In the genomic region with DNA sequence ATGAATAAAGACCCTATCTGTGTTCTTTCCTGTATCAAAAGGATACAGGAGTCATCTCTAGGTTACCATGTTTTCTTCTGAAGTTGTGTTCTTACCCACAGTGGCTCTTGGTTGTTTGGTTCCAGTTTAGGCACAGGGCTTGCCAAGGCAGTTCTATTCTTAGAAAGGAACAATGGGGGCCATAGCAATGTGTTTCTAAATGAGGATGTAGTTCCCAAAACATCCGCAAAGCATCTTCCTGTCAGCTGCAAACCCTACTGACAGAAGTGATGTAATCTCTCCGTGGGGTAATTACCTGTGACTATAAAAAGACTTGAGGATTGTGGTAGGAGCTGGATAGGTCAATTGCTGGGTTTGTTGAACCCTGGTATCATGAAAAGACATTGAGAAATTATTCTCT, we compare ENCODE assay signal across 12 mouse cellular contexts. TPM values are rescaled to one million over a fixed set of nuclear protein-coding genes. Genes with fewer than 3 reads are reported as not detected.
A peak's percentile ranks its signal among the peaks of the same experiment; 100 is the strongest.
DNase-seq lines count a peak whose midpoint lies in the region; ATAC-seq lines count a peak whose summit lies in the region.
"Had no signal": no experiment of that assay in that cellular context is flagged by ENCODE, and none has a peak within 500 bp of the region (broad histone marks: within the 10 kb centered on the region; RNA-seq: fewer than 3 reads in every experiment).

No protein-coding gene starts in this region.

- peaks cover 10% of the 10 kb centered on the region; the same call in 1 of the 2 replicates for H3K4me1 ChIP-seq in kidney, embryonic 14.5 days (ENCODE audit: control insufficient read depth, insufficient read depth, low read length)
- H3K4me1 ChIP-seq in hindbrain, embryonic 11.5 days (replicated peaks; ENCODE audit: control insufficient read depth, insufficient read depth, low read length), result no peaks in the 10 kb centered on the region

- H3K79me2 ChIP-seq in macrophage (ENCODE audit: inconsistent target), result peaks cover 100% of the 10 kb centered on the region

- no peak for ATAC-seq in kidney, embryonic 14.5 days (ENCODE audit: low FRiP score, low TSS enrichment)
- no peak for ATAC-seq in hindbrain, embryonic 11.5 days (ENCODE audit: low FRiP score)

- H3K27ac ChIP-seq in kidney, embryonic 14.5 days (ENCODE audit: low read depth, low read length), result no peak overlapping the region
- peak overlapping the region; percentile 41 for H3K27ac ChIP-seq in macrophage
- no peak overlapping the region for H3K27ac ChIP-seq in hindbrain, embryonic 11.5 days (ENCODE audit: low read depth, low read length)
- H3K27ac ChIP-seq: neural tube, embryonic 12.5 days had no signal

- no peak overlapping the region for H3K9ac ChIP-seq in kidney, embryonic 14.5 days (ENCODE audit: low read depth, low read length)
- no peak overlapping the region for H3K9ac ChIP-seq in hindbrain, embryonic 11.5 days (ENCODE audit: low read depth, low read length)
- H3K9ac ChIP-seq: neural tube, embryonic 12.5 days had no signal

- peak; percentile 68 for DNase-seq in kidney, adult 9 months
- DNase-seq in CD8-positive naive resting alpha-beta T cell, adult 2 months (ENCODE audit: low read depth in 2 of 2, low spot score in 2 of 2), result peak; percentile 27 to 37
- peak; percentile 84 to 92 for DNase-seq in heart, adult 9 months (ENCODE audit: low spot score in 2 of 2)
- no peak for DNase-seq in right cerebral cortex, postnatal 10 days (ENCODE audit: low spot score in 2 of 2)
- DNase-seq in hindbrain, embryonic 11.5 days (ENCODE audit: low spot score), result no peak
- no peak for DNase-seq in kidney, adult 18-20 months
- DNase-seq: adrenal gland, postnatal 36 days; layer of hippocampus, postnatal 36 days; thymus, postnatal 14 days had no signal

- whole genome bisulfite sequencing in kidney, embryonic 14.5 days, result 64% methylated on average over 2 of the region's 2 CpGs
- WGBS in macrophage (ENCODE audit: missing documents), result 5% methylated on average over 2 of the region's 2 CpGs
- WGBS in hindbrain, embryonic 11.5 days, result 79% methylated on average over 2 of the region's 2 CpGs

- H3K4me2 ChIP-seq in kidney, embryonic 14.5 days (replicated peaks; ENCODE audit: low read depth, low read length), result no peak overlapping the region
- no peak overlapping the region for H3K4me2 ChIP-seq in hindbrain, embryonic 11.5 days (replicated peaks; ENCODE audit: low read depth, low read length)
- H3K4me2 ChIP-seq: neural tube, embryonic 12.5 days had no signal

- no peaks in the 10 kb centered on the region for H3K36me3 ChIP-seq in kidney, embryonic 14.5 days (ENCODE audit: control insufficient read depth, insufficient read depth, low read length)
- H3K36me3 ChIP-seq in macrophage (ENCODE audit: inconsistent target), result peaks cover 5% of the 10 kb centered on the region
- H3K36me3 ChIP-seq in hindbrain, embryonic 11.5 days (ENCODE audit: control insufficient read depth, insufficient read depth, low read length), result no peaks in the 10 kb centered on the region

- H3K27me3 ChIP-seq in kidney, embryonic 14.5 days (ENCODE audit: control insufficient read depth, insufficient read depth, low read length), result no peaks in the 10 kb centered on the region
- H3K27me3 ChIP-seq in hindbrain, embryonic 11.5 days (ENCODE audit: control insufficient read depth, insufficient read depth, low read length), result no peaks in the 10 kb centered on the region
- H3K27me3 ChIP-seq: neural tube, embryonic 12.5 days had no signal

- H3K9me3 ChIP-seq in kidney, embryonic 14.5 days (ENCODE audit: control insufficient read depth, low read length), result no peaks in the 10 kb centered on the region
- no peaks in the 10 kb centered on the region for H3K9me3 ChIP-seq in hindbrain, embryonic 11.5 days (ENCODE audit: control insufficient read depth, low read length)
- H3K9me3 ChIP-seq: neural tube, embryonic 12.5 days had no signal

- H3K4me3 ChIP-seq in kidney, embryonic 14.5 days (ENCODE audit: low read length), result no peak overlapping the region
- H3K4me3 ChIP-seq in macrophage (ENCODE audit: inconsistent target), result no peak overlapping the region
- H3K4me3 ChIP-seq in hindbrain, embryonic 11.5 days (ENCODE audit: low read depth, low read length), result no peak overlapping the region
- H3K4me3 ChIP-seq: neural tube, embryonic 12.5 days had no signal

RNA-seq across cellular contexts. Expression of a gene that starts 43.2 kb away (rescaled TPM):
- 7.5 and 15.6 TPM in 2 replicates for polyA plus RNA-seq in kidney, embryonic 14.5 days (2014; fragmentation: Nextera tagmentation; extraction: Ambion mirVana)
- total RNA-seq in macrophage (2018; cell fraction: chromatin; rRNA removed), result 100 to 1,000 TPM in 21 of 26 experiments, 10 to 100 TPM in 5; 82.5 to 344 (median 177) TPM
- 100 to 1,000 TPM in 25 of 26 experiments, 10 to 100 TPM in 1; 98.6 to 237 (median 169) TPM for total RNA-seq in macrophage (2018; cell fraction: cytosol; rRNA removed)
- total RNA-seq in macrophage (2018; cell fraction: nucleus; rRNA removed), result 100 to 1,000 TPM; 137 to 428 (median 289) TPM
- polyA plus RNA-seq in macrophage (2018), result 67.3 to 91.5 TPM (median 72.0 TPM) in 3 replicates
- polyA plus RNA-seq in hindbrain, embryonic 11.5 days (2014; fragmentation: Nextera tagmentation; extraction: Ambion mirVana), result 17.7 and 18.2 TPM in 2 replicates

Comparison
In these comparisons a context has a peak if more than half of its experiments do, and no peak if none do; other contexts are left out.
1. DNase-seq: peak in kidney, adult 9 months (single experiment), CD8-positive naive resting alpha-beta T cell, adult 2 months (2 of 2) and heart, adult 9 months (2 of 2); none in right cerebral cortex, postnatal 10 days (0 of 2), hindbrain, embryonic 11.5 days (single experiment) and kidney, adult 18-20 months (single experiment).